Mouse (Mus musculus): ENCODE results near the gene Ppm1g.
A peak's percentile ranks its signal among the peaks of the same experiment; 100 is the strongest.
"Not testable (repeated sequence)": the region's sequence is repeated elsewhere in the genome, so short reads cannot be mapped to it uniquely, and the experiment has no call there.

Ppm1g gene

DNA sequence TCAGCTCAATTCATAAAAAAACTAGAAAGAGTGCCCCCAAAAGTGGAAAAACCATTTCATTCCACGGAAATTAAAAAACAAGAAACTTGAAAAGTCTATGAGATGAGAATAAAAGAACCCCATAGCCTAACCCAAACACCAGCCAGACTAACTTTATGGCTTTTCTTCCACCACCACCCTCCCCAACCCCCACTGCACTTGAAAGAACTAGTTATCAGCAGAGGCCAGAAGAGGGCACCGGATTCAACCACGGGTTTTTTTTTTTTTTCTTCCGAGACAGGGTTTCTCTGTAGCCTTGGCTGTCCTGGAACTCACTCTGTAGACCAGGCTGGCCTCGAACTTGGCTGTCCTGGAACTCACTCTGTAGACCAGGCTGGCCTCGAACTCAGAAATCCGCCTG is 2.2 kb downstream of the Ppm1g start:
- DNase-seq: no peak

DNA sequence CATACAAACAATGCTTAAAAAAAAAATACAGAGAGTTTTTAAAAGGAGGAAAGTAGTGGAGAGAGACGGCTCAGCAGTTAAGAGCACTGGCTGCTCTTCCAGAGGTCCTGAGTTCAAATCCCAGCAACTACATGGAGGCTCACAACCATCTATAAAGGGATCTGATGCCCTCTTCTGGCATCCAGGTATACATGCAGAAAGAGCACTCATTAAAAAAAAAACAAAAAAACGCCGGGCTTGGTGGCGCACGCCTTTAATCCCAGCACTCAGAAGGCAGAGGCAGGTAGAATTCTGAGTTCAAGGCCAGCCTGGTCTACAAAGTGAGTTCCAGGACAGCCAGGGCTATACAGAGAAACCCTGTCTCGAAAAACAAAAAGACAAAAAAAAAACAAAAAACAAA is 3.9 kb downstream of the Ppm1g start:
- not testable (repeated sequence) for DNase-seq

DNA sequence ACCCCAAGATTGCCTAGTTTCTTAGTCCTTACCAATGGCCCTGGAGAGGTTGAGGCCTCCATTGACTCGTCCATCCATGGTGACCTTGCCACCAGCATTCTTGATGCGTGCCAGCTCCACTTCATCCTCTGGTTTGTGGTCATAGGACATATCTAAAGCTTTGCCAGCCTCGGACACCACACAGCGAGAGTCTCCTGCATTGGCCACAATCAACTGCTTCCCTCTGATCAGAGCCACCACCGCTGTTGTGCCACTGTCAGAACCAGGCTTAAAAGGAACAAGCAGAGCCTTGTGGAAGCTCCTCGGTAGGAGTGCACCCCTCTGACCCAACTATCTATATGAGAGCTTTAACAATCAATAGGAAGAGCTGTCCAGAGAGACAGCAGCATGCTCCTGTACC is 16.1 kb downstream of the Ppm1g start:
- no peak for DNase-seq

DNA sequence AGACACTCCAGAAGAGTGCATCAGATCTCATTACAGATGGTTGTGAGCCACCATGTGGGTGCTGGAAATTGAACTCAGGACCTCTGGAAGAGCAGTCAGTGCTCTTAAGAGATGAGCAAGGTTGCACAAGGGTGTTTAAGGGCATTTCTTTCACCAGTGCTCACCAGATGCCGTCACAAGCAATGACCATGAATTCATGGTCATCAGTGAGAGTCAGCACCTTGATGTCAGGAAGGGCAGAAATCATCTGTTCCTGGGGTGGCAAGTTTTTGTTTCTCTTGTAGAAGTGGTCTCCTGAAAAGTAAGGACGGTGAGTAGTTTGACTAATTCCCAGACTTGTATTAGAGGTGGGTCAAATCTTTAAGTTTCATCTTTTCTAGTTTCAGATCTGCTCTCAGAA is 16.6 kb downstream of the Ppm1g start:
- DNase-seq: no peak

DNA sequence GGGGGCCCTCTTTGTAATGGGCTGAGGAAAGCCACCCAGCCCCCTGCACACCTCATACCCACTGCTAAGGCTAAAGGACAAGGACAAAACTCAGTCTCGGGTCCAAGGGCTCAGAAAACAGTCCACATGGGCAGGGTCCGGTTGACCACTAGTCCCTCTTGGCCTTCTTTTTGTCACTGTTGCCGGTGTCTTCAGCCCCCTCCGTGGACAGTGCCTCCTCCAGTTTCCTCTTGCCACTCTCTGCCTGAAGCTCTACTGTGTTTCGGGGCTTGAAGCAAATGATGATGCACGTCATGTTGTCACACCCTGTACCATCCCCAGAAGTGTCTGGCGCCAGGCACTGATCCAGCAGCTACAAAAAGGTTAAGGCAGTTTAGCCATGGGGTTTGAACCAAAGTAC is 17.6 kb downstream of the Ppm1g start:
- DNase-seq: no peak

DNA sequence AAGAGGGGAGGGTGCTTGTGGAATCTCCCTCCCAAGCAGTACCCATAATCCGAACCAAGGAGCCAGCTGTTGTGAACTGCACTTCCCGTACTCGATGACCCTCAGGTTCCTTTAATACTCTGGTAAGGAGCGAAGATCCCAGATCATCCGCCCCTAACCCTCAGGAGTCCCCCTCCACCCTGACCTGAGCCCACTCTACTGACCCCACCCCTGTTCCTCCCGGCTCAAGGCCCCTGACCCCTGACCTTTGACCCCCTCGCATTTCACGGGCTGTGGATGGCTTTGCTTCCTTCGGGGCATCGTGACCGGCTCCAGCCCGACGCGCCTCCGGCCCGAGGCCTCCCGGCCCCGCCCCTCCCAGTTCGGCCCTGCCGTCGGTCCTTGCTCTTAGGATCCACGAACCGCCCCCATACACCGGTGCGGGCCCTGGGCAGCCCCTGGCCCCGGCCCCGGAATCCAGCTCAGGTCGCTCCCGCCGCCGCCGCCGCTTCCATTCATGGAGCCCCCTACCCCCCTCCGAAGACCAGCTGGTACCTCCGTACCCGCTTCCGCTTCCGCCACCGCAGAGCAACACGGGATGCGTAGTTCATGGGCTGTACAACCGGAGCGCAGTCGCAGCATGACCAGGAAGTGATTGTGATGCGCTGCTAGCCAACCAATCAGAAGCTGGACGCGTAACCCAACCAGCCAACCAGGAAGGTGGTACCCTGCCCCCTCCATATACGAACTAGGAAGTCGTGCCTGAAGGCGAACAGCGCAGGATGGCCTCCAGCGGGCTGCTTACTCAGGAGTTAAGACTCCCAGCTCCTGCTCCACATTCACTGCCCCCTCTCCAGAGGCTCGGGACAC is 18.5 kb downstream of the Ppm1g start, which contains the start of gene Zfp513:
Gene Zfp513, minus strand, starts transcription at position 562 of the 849 bp plus-strand sequence.
- DNase-seq: peak; percentile 99

DNA sequence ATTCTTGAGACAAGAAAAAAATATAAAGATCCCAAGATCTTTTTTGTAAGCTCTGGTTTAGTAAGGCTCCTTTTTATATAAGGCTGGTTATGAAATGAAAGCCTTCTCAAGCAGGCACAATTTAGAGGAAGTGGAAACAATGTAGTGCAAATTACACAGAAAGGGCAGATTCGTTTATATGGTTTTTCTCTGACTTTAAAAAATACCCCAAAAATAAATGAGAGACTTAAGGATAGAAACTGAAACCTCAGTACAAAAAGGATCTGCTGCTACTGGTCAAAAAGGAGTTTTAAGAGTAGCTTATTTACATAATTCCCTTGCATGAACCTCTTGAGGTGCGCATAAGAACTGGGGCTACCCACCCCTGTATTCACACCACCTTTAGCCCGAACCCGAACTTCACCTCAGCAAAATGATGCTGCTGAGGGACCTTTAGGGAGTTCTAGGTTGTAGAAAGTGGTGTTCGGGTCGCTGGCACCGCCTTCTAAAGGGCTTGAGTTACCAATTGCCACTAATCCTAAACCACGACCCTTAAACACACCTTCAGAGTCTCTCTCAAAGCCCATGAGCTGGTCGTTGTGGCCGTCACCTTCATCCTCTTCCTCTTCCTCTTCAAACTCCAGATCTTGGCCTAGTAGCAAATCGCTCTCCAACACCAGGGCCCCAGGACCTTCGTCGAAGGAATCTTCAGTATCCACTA is 19.3 kb downstream of the Ppm1g start:
- DNase-seq: no peak

DNA sequence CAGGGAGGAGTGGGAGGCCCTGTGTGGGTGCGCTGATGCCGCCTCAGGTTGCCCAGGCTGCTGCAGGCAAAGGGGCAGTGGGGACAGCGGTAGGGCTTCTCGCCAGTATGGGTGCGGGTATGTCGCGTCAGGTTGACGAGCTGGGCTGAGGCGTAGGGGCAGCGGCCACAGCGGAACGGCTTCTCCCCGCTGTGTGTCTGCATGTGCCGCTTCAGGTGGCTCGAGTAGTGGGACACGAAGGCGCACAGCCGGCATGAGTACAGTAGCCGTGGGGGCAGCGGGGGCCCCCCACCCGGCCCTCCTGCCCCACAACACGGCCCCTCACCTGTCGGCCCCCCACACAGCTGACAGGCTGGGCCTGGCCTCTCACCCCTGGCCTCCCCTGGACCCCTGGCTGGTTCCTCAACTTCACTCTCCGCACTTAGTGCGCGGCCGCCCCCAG is 20.1 kb downstream of the Ppm1g start:
- DNase-seq: no peak

DNA sequence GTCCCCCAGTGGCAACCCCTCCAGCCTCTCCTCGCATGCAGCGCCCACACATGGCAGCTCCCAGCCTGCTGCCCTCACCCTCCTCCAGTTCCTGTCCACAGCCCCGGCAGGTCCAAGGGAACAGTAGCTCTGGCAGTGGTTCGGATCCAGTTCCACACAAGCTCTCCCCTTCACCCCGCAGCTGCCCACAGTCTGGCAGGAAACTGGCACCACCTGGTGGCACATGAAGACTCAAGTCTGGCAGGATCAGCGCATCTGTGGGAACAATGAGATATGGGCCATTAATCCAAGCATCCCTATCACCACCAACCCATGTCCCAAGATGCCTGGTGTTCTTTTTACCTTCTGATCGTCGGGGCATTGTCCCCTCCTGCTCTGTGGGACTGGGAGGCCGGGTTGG is 20.6 kb downstream of the Ppm1g start:
- DNase-seq: no peak

DNA sequence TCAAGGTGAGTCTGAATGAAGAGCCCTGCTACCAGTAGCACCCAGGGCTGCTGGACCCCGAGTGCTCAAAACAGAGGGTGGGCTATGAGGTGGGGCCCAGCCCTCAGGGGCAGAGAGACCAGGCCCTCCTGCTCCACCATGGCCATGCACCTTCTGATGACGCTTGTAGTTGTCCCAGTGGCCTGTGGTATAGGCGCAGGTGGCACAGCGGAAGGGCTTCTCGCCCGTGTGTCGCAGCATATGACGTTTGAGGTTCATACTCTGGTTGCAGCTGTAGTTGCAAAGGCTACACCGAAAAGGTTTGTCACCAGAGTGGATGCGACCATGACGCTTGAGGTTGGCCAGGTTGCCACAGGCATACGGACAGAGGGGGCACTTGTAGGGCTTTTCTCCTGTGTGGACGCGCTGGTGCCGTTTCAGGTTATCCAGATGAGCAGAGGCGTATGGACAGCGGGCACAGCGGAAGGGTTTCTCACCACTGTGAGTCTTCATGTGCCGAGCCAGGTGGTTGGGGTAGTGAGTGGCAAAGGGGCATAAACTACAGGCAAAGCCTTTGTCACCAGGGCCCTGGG is 21.1 kb downstream of the Ppm1g start:
- DNase-seq: no peak

DNA sequence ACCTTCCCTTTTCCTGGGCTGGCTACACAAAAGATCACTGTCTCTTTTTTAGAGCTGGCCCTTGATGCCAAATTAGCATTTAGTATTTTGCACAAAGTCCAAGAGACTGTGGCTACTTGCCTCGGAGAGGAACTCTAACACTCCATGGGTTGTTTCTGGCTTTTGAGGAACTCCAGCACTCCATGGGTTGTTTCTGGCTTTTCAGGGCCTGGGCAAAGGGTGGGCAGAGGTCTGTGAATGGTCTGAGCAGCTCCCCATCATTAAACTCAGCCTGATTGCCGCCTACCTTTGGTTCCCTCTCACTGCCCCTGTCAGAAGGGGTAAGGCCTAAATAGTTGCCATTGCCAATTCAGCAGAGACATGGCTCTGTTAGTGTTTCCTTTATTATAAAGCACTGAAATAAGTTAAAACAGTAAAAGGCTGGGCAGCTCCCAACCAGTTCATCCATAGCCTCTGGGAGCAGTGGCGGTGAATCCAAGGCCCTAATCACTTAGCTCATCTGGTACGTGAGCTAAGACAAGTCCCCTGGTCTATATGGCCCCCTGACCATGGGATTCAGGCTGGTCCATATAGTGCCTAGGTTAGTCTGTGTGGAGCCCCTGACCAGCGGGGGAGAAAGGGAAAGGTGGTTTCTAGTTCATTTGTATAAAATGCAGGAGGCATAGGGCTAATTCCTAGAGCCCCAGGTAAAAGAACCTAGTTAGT is 21.7 kb downstream of the Ppm1g start:
- no peak for DNase-seq

DNA sequence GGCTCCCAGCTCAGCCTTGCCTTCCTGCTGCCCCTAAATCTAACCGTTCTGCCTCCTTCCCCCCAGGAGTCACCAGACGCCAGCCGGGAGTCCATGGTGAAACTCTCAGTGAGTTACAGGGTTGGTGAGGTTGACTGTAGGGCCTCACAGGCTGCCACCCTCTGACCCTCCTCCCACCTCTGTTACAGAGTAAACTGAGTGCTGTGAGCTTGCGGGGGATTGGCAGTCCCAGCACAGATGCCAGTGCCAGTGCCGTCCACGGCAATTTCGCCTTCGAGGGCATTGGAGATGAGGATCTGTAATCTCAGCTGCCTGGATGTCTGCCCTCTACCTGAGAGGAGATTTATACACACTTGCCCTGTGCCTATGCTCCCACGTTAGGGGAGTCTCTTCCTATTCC is 22.3 kb downstream of the Ppm1g start:
- DNase-seq: no peak

DNA sequence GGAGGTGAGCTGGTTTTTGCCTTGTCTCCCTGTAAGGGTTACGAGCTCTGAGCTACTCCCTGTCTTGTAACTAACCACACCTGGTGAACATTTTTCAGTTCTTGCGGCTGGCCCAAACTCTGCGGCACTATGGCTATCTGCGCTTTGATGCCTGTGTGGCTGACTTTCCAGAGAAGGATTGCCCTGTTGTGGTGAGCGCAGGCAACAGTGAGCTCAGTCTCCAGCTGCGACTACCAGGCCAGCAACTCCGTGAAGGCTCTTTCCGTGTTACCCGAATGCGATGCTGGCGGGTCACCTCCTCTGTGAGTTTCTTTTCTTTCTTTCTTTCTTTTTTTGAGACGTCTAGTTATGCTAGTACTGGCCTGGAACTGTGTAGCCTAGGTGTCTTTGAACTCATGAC is 23.4 kb downstream of the Ppm1g start:
- DNase-seq: no peak

DNA sequence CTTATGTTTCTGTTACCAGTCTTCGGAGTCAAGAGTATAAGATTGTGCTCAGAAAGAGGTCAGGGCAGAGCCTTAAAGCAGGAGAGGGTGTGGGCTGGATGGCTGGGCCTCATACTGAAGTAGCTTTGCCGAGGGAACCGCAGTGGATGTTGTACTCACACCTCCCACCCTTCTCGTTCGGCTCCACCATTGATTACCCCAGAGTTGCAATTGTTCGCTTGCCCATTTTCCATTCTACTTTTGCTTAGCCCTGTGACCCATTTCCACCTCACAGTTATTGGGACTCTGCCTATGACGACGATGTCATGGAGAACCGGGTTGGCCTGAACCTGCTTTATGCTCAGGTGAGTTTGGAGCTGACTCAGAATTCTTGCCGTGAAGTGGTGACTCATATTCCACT is 24.3 kb downstream of the Ppm1g start:
- DNase-seq: no peak

DNA sequence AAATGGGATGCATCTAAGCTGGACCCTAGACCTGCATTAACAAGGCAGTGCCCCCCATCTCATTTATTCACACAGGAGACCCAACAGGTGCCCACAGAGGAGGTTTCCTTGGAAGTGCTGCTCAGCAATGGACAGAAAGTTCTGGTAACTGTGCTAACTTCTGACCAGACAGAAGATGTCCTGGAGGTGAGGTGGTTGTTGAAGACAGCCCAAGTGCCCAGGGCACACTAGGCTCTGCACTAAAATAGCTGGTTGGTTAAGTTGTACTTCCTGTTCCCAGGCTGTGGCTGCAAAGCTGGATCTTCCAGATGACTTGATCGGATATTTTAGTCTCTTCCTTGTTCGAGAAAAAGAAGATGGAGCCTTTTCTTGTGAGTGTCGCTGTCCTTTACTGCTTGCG is 24.8 kb downstream of the Ppm1g start:
- no peak for DNase-seq

DNA sequence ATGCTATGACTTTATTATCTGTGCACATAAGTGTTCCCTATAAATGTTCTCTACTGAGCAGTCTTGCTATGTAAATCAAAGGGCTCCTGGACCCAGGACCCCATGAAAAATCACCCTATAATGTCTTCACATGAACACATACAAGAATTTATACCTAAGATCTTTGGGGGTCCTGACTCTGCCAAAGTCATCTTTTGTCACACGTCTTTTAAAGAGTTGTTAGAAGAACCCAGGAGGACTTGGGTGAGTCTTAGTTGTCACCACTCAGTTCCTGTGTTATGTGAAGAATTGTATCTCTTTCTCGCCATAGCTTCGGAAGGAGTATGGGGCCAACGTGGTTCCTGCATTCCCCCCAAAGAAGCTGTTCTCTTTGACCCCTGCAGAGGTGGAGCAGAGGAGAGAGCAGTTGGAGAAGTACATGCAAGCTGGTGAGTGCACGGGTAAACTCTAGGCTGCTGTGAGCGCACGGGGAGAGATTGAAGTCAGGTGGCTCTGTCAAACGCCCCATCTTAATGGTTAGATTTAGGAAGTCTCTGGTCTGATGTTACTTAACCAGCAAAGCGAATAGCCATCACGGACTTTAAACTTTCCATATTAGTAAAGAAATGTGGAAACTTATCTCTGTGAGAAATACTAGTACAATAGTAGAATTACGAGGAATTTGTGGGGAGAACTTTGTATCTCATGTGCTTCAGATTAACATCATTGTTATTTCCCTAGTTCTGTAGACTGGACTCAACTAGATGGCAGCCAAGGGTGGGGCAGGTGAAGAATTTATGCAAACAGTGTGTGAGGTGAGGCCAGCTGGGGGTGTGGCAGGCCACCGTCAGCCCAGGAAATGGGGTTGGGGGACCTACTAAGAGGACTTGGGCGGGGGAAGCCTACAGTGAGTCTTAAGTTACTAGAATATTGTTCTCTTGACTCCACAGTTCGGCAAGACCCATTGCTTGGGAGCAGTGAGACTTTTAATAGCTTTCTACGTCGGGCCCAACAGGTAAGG is 25.7 kb downstream of the Ppm1g start:
- DNase-seq: no peak

DNA sequence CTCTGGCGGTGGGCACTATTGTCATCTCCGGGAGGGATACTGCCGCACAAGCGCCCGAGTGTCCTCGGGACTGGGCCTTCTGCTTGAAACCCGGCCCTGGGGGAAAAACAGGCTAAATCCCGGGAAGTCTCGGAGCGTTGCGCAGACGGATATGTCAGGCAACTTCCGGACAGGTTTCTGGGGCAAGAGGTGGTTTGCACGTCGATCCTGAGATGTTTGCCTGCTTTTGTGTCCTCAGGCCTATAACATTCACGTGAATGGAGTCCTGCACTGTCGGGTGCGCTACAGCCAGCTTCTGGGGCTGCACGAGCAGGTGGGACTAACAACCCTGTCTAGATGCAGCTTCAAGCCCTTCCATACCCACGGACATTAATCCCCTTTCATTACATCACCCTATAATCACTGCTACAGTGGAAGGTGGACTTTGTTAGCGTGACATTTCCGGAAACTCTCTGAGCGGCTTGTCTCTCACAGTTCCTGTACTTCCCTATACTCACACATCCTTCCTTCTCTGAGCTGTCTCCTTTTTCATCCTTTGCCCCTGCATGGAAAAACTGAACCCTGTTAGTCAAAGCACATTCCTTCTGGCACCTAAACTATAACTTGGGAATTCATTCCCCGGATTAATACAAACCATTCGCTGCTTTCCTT is 26.7 kb downstream of the Ppm1g start:
- no peak for DNase-seq

DNA sequence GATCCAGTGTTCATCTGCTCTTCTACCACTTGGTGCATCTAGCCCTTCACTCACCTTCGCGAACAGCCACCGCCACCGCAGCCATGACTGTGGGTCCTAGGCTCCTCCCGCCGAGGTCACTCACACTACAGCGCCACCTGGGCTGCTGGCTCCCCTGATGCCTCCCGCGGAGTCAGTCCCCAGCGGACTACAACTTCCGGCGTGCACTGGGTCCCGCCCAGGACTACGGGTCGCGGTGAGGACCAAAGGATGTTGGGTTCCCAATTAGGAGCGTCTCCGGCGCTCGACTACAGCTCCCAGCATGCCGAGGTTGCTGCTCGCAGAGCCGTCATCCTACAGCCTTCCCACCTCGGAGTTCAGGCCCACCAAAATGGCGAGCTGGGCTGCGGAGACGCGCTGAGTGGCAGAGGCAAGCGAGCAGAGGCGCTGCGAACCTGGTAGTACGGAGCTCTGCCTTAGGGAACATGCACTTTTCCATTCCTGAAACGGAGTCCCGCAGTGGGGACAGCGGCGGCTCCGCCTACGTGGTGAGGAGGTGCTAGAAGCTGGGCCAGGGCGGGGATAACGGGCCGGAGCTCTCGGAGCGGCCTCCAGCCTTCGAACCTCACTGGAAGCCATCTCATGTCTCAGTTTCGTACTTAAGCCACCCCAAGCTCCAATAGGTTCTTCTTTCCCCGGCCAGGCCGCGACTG is 27.4 kb downstream of the Ppm1g start, which contains the start of the genes Snx17 and Eif2b4:
Gene Snx17, plus strand, starts transcription at position 289 of the 692 bp plus-strand sequence.
Gene Eif2b4, minus strand, starts transcription at position 492 of the 692 bp plus-strand sequence.
- DNase-seq: peak; percentile 100

DNA sequence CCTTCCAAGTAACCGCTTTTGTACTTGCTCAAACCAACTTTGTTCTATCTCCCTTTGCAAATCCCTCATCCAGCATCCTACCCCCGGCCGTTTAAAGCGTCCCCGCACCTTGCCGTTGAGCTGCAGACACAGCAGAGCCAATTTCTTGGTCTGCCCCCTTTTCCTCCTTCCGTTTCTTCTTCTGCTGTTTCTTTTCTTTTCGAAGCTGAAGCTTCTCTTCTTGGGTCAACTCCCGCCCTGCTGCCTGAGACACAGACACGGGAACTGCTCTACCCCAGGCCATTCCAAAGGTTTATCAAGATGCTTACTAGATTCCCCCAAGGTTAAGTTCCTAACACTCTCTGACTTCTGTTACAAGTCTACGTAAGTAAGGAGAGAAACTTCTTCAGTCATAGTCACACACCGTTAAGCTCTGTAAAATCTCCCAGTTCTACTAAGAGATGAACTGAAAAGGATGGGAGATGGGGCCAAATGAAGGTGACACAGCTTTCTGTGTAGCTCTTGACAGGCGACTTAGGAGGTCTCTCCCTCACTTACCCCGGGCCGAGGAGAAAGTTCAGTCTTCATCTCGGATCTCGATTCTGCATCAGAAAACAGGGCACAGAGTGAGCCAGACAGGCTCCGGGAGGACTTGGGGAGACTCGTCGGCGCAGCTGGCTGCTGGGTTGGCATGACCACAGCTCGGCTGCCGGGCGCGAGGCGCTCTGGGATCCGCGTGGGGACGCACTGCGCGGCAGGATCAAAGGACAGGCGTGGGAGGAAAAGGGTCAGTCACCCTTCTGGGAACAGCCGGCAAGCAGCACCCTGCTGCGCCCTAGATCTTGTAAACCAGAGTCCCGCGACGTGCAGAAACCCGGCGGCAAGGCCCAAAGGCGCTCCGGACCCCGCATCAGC is 28.2 kb downstream of the Ppm1g start:
- no peak for DNase-seq

DNA sequence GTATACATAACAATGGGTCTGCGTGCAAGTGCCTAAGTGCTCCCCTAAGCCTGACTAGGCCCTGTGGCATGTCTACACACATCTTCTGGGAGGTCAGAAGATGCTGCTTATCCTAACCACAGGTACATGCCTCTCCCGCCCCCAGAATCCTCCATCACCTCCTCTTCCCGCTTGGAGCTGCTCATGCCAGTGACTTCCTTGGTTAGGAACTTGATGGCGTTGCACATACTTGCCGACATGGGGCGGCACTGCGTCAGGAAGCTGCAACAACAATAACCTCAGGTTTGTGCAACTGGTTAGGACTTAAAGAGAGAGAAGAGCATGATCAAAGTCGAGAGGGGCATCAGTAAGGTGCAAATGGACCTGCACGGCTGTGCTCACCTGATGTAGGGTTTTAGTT is 30.3 kb downstream of the Ppm1g start:
- no peak for DNase-seq

Measured in right cerebral cortex, adult 18-20 months (tissue).